Mouse (Mus musculus) midbrain, embryonic 16.5 days (tissue): ENCODE data around the gene Csad. TPM values are rescaled to one million over a fixed set of nuclear protein-coding genes. Genes with fewer than 3 reads are reported as not detected.

ENCODE experiments used
- ATAC-seq: fragments of 200-750 bp; cut with Nextera tagmentation; 2 replicates; pipeline ENCODE4 v1.8.0; 2017; ENCODE audit warnings: moderate TSS enrichment
- H3K27ac ChIP-seq: fragments of 300-500 bp; sonication (generic); 2 replicates; pipeline ENCODE4 v1.5.1; 2014; ENCODE audit warnings: mild to moderate bottlenecking, low read length, mixed read lengths
- H3K27me3 ChIP-seq: fragments of 300-500 bp; sonication (generic); 2 replicates; pipeline ENCODE4 v1.6.1; 2014; ENCODE audit warnings: low read depth, low read length, mixed read lengths; ENCODE audit not compliant: control insufficient read depth, insufficient read depth
- H3K36me3 ChIP-seq: fragments of 300-500 bp; sonication (generic); 2 replicates; pipeline ENCODE4 v1.6.1; 2014; ENCODE audit warnings: mild to moderate bottlenecking, low read length, moderate library complexity, mixed read lengths; ENCODE audit not compliant: control insufficient read depth, insufficient read depth
- H3K4me1 ChIP-seq: fragments of 300-500 bp; sonication (generic); 2 replicates; pipeline ENCODE4 v1.6.1; 2014; ENCODE audit warnings: mild to moderate bottlenecking, low read length, mixed read lengths; ENCODE audit not compliant: control insufficient read depth, insufficient read depth
- H3K4me2 ChIP-seq: fragments of 300-500 bp; sonication (generic); 2 replicates; pipeline ENCODE4 v1.6.1; 2014; ENCODE audit warnings: mild to moderate bottlenecking, low read length, mixed read lengths
- H3K4me3 ChIP-seq: fragments of 300-500 bp; sonication (generic); 2 replicates; pipeline ENCODE4 v1.5.1; 2014; ENCODE audit warnings: low read depth, mild to moderate bottlenecking, low read length, moderate library complexity, mixed read lengths
- H3K9ac ChIP-seq: fragments of 300-500 bp; sonication (generic); 2 replicates; pipeline ENCODE4 v1.6.1; 2014; ENCODE audit warnings: low read depth, low read length, mixed read lengths
- H3K9me3 ChIP-seq: fragments of 300-500 bp; sonication (generic); replicated peaks from 2 replicates; pipeline ENCODE4 v1.6.1; 2014; ENCODE audit warnings: mild to moderate bottlenecking, low read length, mixed read lengths; ENCODE audit not compliant: control insufficient read depth, poor library complexity, severe bottlenecking
- WGBS: fragments of 180-500 bp; shearing (Covaris S2); extraction: QIAGEN DNeasy Blood & Tissue Kit; methylation state at CpG from one replicate; pipeline ENCODE4 v1.1.7; 2014; 5-methylcytosine and 5-hydroxymethylcytosine counted together
- polyA plus RNA-seq: library from polyadenylated mRNA; unstranded; fragments of >200 nt; fragmentation: Nextera tagmentation; extraction: Ambion mirVana; gene quantifications from 2 replicates; pipeline ENCODE4 v1.2.1, GENCODE M21; 2015

Csad gene
- polyA plus RNA-seq, 1 experiment from 2014 or later: 33.1 TPM

- H3K27ac ChIP-seq: no peak overlapping the region
- ATAC-seq: no peak
- 58% methylated on average over 5 of the region's 5 CpGs for WGBS
- H3K27me3 ChIP-seq: no peaks in the 10 kb centered on the region
- no peaks in the 10 kb centered on the region for H3K9me3 ChIP-seq
- H3K4me1 ChIP-seq: no peaks in the 10 kb centered on the region
- H3K36me3 ChIP-seq: no peaks in the 10 kb centered on the region
- no peak overlapping the region for H3K9ac ChIP-seq
- no peak overlapping the region for H3K4me2 ChIP-seq
- H3K4me3 ChIP-seq: no peak overlapping the region
These were observed 11.6 kb downstream of the Csad start for GRCm38 (mm10) chr15:102192820-102193386.

GRCm38 (mm10) chr15:102192271-102192812, 12.2 kb downstream of the Csad start:
- Histone ChIP-seq H3K36me3 (no peaks in the 10 kb centered on the region), H3K4me3 (no peak overlapping the region), H3K27me3 (no peaks in the 10 kb centered on the region), H3K4me2 (no peak overlapping the region), H3K9ac (no peak overlapping the region), H3K27ac (no peak overlapping the region), H3K4me1 (no peaks in the 10 kb centered on the region), H3K9me3 (no peaks in the 10 kb centered on the region)
- 81% methylated on average over 7 of the region's 7 CpGs for WGBS
- no peak for ATAC-seq

- 77% methylated on average over 7 of the region's 7 CpGs for WGBS
- no peaks in the 10 kb centered on the region for H3K36me3 ChIP-seq
- no peaks in the 10 kb centered on the region for H3K4me1 ChIP-seq
- no peak overlapping the region for H3K9ac ChIP-seq
- H3K4me2 ChIP-seq: no peak overlapping the region
- no peak for ATAC-seq
- no peaks in the 10 kb centered on the region for H3K9me3 ChIP-seq
- no peaks in the 10 kb centered on the region for H3K27me3 ChIP-seq
- no peak overlapping the region for H3K4me3 ChIP-seq
- H3K27ac ChIP-seq: no peak overlapping the region
These were observed 12.8 kb downstream of the Csad start for GRCm38 (mm10) chr15:102191699-102192098.

- Histone ChIP-seq H3K9ac (no peak overlapping the region), H3K4me3 (no peak overlapping the region), H3K27ac (no peak overlapping the region), H3K4me1 (no peaks in the 10 kb centered on the region), H3K9me3 (no peaks in the 10 kb centered on the region), H3K4me2 (no peak overlapping the region), H3K27me3 (no peaks in the 10 kb centered on the region), H3K36me3 (no peaks in the 10 kb centered on the region)
- no peak for ATAC-seq
- 58% methylated on average over 6 of the region's 6 CpGs for WGBS
These were observed 15.6 kb downstream of the Csad start for GRCm38 (mm10) chr15:102188883-102189282.

GRCm38 (mm10) chr15:102188096-102188495, 16.4 kb downstream of the Csad start:
- WGBS: 96% methylated on average over 10 of the region's 10 CpGs
- H3K9me3 ChIP-seq: no peaks in the 10 kb centered on the region
- no peaks in the 10 kb centered on the region for H3K36me3 ChIP-seq
- no peak overlapping the region for H3K9ac ChIP-seq
- H3K27me3 ChIP-seq: no peaks in the 10 kb centered on the region
- no peak for ATAC-seq
- no peaks in the 10 kb centered on the region for H3K4me1 ChIP-seq
- H3K27ac ChIP-seq: no peak overlapping the region
- H3K4me3 ChIP-seq: no peak overlapping the region
- H3K4me2 ChIP-seq: no peak overlapping the region

- no peak overlapping the region for H3K27ac ChIP-seq
- no peak overlapping the region for H3K4me2 ChIP-seq
- H3K9me3 ChIP-seq: no peaks in the 10 kb centered on the region
- no peak for ATAC-seq
- WGBS: 89% methylated on average over 11 of the region's 11 CpGs
- no peak overlapping the region for H3K9ac ChIP-seq
- no peaks in the 10 kb centered on the region for H3K4me1 ChIP-seq
- H3K27me3 ChIP-seq: no peaks in the 10 kb centered on the region
- no peak overlapping the region for H3K4me3 ChIP-seq
- H3K36me3 ChIP-seq: no peaks in the 10 kb centered on the region
These were observed 18.3 kb downstream of the Csad start for GRCm38 (mm10) chr15:102186239-102186638.

- 89% methylated on average over 3 of the region's 3 CpGs for WGBS
- ATAC-seq: no peak
- no peak overlapping the region for H3K27ac ChIP-seq
- H3K36me3 ChIP-seq: no peaks in the 10 kb centered on the region
- no peaks in the 10 kb centered on the region for H3K9me3 ChIP-seq
- no peaks in the 10 kb centered on the region for H3K4me1 ChIP-seq
- H3K4me2 ChIP-seq: no peak overlapping the region
- H3K27me3 ChIP-seq: no peaks in the 10 kb centered on the region
- no peak overlapping the region for H3K9ac ChIP-seq
- no peak overlapping the region for H3K4me3 ChIP-seq
These were observed 21.4 kb downstream of the Csad start for GRCm38 (mm10) chr15:102183076-102183475.

- H3K36me3 ChIP-seq: no peaks in the 10 kb centered on the region
- no peak overlapping the region for H3K27ac ChIP-seq
- H3K4me2 ChIP-seq: no peak overlapping the region
- H3K27me3 ChIP-seq: no peaks in the 10 kb centered on the region
- H3K4me1 ChIP-seq: no peaks in the 10 kb centered on the region
- no peak overlapping the region for H3K9ac ChIP-seq
- H3K9me3 ChIP-seq: no peaks in the 10 kb centered on the region
- no peak overlapping the region for H3K4me3 ChIP-seq
- no peak for ATAC-seq
- WGBS: 94% methylated on average over 14 of the region's 14 CpGs
These were observed 24.6 kb downstream of the Csad start for GRCm38 (mm10) chr15:102179924-102180323.

GRCm38 (mm10) chr15:102179106-102179505, 25.4 kb downstream of the Csad start:
- 75% methylated on average over 9 of the region's 9 CpGs for WGBS
- no peak overlapping the region for H3K4me3 ChIP-seq
- no peaks in the 10 kb centered on the region for H3K4me1 ChIP-seq
- H3K9ac ChIP-seq: no peak overlapping the region
- H3K27me3 ChIP-seq: no peaks in the 10 kb centered on the region
- no peaks in the 10 kb centered on the region for H3K36me3 ChIP-seq
- no peak for ATAC-seq
- no peak overlapping the region for H3K27ac ChIP-seq
- H3K9me3 ChIP-seq: no peaks in the 10 kb centered on the region
- H3K4me2 ChIP-seq: no peak overlapping the region
